Mouse (Mus musculus): ENCODE measurements around the gene Prkcg.

DNA sequence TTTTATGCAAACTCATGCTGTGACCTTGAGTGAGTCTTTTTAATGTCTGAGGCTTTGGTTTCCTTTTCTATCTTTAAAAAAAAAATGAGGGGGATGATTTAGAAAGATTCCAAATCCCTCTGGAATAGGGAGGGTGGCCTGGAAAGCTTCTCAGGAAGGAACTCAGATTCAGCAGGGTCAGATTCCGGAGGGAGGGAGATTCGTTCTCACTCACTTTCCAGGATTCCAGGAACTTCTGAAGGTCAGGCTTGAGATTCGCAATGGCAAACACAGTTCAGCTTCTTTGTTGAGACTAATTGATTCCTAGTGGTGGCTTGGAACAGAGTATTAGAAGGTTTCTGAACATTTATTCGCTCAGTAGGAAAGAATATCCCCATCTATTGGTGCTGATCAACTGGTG lies 81.4 kb downstream of the Prkcg start:
- TF ChIP-seq CTCF (IDR thresholded peaks at IDR 0.05; ENCODE audit: low read depth) (no peak), EP300 (IDR thresholded peaks at IDR 0.05; ENCODE audit: low read depth) (no peak)

All from liver, postnatal 0 days (tissue).